Mouse (Mus musculus): ENCODE results near the gene Zfp346. TPM values are rescaled to one million over a fixed set of nuclear protein-coding genes. Genes with fewer than 3 reads are reported as not detected.
A peak's percentile ranks its signal among the peaks of the same experiment; 100 is the strongest.

Zfp346 gene
- total and polyA plus RNA-seq, 3 experiments = 19.5 to 28.8 TPM; not detected in 1

GRCm38 (mm10) chr13:55069719-55070118 is 35.4 kb upstream of the Zfp346 start:
- H3K27ac ChIP-seq (ENCODE audit: control insufficient read depth, low read depth, low read length) = no peak overlapping the region
- H3K4me1 ChIP-seq (ENCODE audit: control insufficient read depth in 1 of 2, insufficient read depth in 2 of 2, low read length in 2 of 2) = no peaks in the 10 kb centered on the region
- no peak for DNase-seq (ENCODE audit: low read depth, low spot score)
- H3K4me3 ChIP-seq (ENCODE audit: control insufficient read depth in 1 of 2, insufficient read depth in 1 of 2, low read depth in 2 of 2, low read length in 2 of 2) = no peak overlapping the region
- H3K36me3 ChIP-seq (ENCODE audit: control insufficient read depth in 1 of 2, insufficient read depth in 2 of 2, low read length in 2 of 2) = peaks cover 0 to 3% of the 10 kb centered on the region in 2 experiments; a peak in 2 of 4 replicates
- H3K9ac ChIP-seq (ENCODE audit: control insufficient read depth, low read depth, low read length, poor library complexity, severe bottlenecking) = no peak overlapping the region
- H3K79me2 ChIP-seq (ENCODE audit: control insufficient read depth, insufficient read depth, low read length, poor library complexity) = no peaks in the 10 kb centered on the region
- no peaks in the 10 kb centered on the region for H3K9me3 ChIP-seq (replicated peaks; ENCODE audit: insufficient read depth, low read length)
- TF ChIP-seq GATA1 (IDR thresholded peaks at IDR 0.05; ENCODE audit: low read depth, low read length) (no peak), POLR2AphosphoS2 (IDR thresholded peaks at IDR 0.05; ENCODE audit: low read length) (no peak), MYB (IDR thresholded peaks at IDR 0.05; ENCODE audit: low read depth, low read length) (no peak)
- H3K27me3 ChIP-seq (ENCODE audit: control insufficient read depth in 1 of 2, insufficient read depth in 2 of 2, low read length in 2 of 2) = no peaks in the 10 kb centered on the region

- Histone ChIP-seq H3K27me3 (ENCODE audit: control insufficient read depth in 1 of 2, insufficient read depth in 2 of 2, low read length in 2 of 2) (no peaks in the 10 kb centered on the region), H3K4me3 (ENCODE audit: control insufficient read depth in 1 of 2, insufficient read depth in 1 of 2, low read depth in 2 of 2, low read length in 2 of 2) (no peak overlapping the region), H3K36me3 (ENCODE audit: control insufficient read depth in 1 of 2, insufficient read depth in 2 of 2, low read length in 2 of 2) (peaks cover 0 to 15% of the 10 kb centered on the region in 2 experiments; a peak in 2 of 4 replicates), H3K27ac (ENCODE audit: control insufficient read depth, low read depth, low read length) (no peak overlapping the region), H3K79me2 (ENCODE audit: control insufficient read depth, insufficient read depth, low read length, poor library complexity) (no peaks in the 10 kb centered on the region), H3K9me3 (replicated peaks; ENCODE audit: insufficient read depth, low read length) (no peaks in the 10 kb centered on the region), H3K9ac (ENCODE audit: control insufficient read depth, low read depth, low read length, poor library complexity, severe bottlenecking) (no peak overlapping the region), H3K4me1 (ENCODE audit: control insufficient read depth in 1 of 2, insufficient read depth in 2 of 2, low read length in 2 of 2) (no peaks in the 10 kb centered on the region)
- TF ChIP-seq ZKSCAN1 (IDR thresholded peaks at IDR 0.05; ENCODE audit: low read depth, low read length) (no peak), RAD21 (IDR thresholded peaks at IDR 0.05; ENCODE audit: low read depth, low read length) (peak; percentile 41), MAX (IDR thresholded peaks at IDR 0.05; ENCODE audit: low read length) (no peak), SMC3 (IDR thresholded peaks at IDR 0.05; ENCODE audit: low read depth, low read length) (peak; percentile 34), POLR2A (IDR thresholded peaks at IDR 0.05; ENCODE audit: control insufficient read depth in 1 of 2, insufficient read depth in 1 of 2, low read depth in 1 of 2, low read length in 2 of 2, poor library complexity in 1 of 2) (no peak), ZC3H11A (IDR thresholded peaks at IDR 0.05; ENCODE audit: low read depth, low read length) (0 out of 2 replicates have a peak, but pooled peaks have one; percentile 12), CTCF (IDR thresholded peaks at IDR 0.05 in 2 of 3, conservative IDR thresholded peaks at IDR 0.05 in 1 of 3; ENCODE audit: control insufficient read depth in 1 of 3, insufficient read depth in 1 of 3, low read depth in 2 of 3, low read length in 3 of 3, poor library complexity in 1 of 3, severe bottlenecking in 1 of 3) (peak in 2 of 3 experiments; percentile 34 to 61; a peak in 5 of 6 replicates), NELFE (IDR thresholded peaks at IDR 0.05; ENCODE audit: low read depth, low read length) (no peak)
- peak; percentile 67 for DNase-seq (ENCODE audit: low read depth, low spot score)
These were observed 33.8 kb upstream of the Zfp346 start for GRCm38 (mm10) chr13:55071322-55071721.

DNA sequence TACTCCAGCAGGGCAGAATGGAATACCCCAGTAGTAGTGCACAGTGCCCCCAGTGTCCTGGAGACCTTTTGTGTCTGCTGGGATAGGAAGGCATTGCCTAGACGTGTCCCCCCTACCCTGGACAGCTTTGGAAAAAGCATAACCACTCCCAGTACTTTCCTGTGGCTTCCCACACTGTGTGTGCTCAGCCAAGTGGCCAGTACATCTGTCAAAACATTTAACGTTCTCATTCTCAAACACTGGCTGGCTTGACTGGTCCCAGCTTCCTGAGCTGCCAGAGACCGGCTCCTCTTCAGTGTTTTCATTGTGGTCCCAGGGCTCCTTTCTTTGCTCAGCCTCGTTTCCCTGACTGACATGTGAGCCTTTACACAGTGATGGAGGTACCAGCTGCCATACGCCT is 29.5 kb upstream of the Zfp346 start:
- H3K36me3 ChIP-seq (ENCODE audit: control insufficient read depth in 1 of 2, insufficient read depth in 2 of 2, low read length in 2 of 2) = peaks cover 0 to 29% of the 10 kb centered on the region in 2 experiments; a peak in 2 of 4 replicates
- no peak for DNase-seq (ENCODE audit: low read depth, low spot score)
- H3K79me2 ChIP-seq (ENCODE audit: control insufficient read depth, insufficient read depth, low read length, poor library complexity) = no peaks in the 10 kb centered on the region
- H3K9ac ChIP-seq (ENCODE audit: control insufficient read depth, low read depth, low read length, poor library complexity, severe bottlenecking) = no peak overlapping the region
- H3K27me3 ChIP-seq (ENCODE audit: control insufficient read depth in 1 of 2, insufficient read depth in 2 of 2, low read length in 2 of 2) = no peaks in the 10 kb centered on the region
- H3K4me1 ChIP-seq (ENCODE audit: control insufficient read depth in 1 of 2, insufficient read depth in 2 of 2, low read length in 2 of 2) = no peaks in the 10 kb centered on the region
- H3K9me3 ChIP-seq (replicated peaks; ENCODE audit: insufficient read depth, low read length) = no peaks in the 10 kb centered on the region
- H3K4me3 ChIP-seq (ENCODE audit: control insufficient read depth in 1 of 2, insufficient read depth in 1 of 2, low read depth in 2 of 2, low read length in 2 of 2) = no peak overlapping the region
- TF ChIP-seq JUND (IDR thresholded peaks at IDR 0.05; ENCODE audit: low read depth, low read length) (no peak), MYB (IDR thresholded peaks at IDR 0.05; ENCODE audit: low read depth, low read length) (no peak), CHD1 (IDR thresholded peaks at IDR 0.05; ENCODE audit: low read depth, low read length) (no peak), E2F4 (IDR thresholded peaks at IDR 0.05; ENCODE audit: borderline replicate concordance, low read depth, low read length) (no peak)
- no peak overlapping the region for H3K27ac ChIP-seq (ENCODE audit: control insufficient read depth, low read depth, low read length)
